Mouse (Mus musculus): Measurements from ENCODE around the gene Dhx35.

- TF ChIP-seq CTCF (IDR thresholded peaks at IDR 0.05; ENCODE audit: low read depth) (no peak), EP300 (IDR thresholded peaks at IDR 0.05; ENCODE audit: low read depth) (no peak)
These were observed 63.0 kb downstream of the Dhx35 start for GRCm38 (mm10) chr2:158857579-158857978.

All from heart, postnatal 0 days (tissue).